Mouse (Mus musculus) CH12.LX (cell line): ENCODE measurements around the gene Plekha7. TPM values are rescaled to one million over a fixed set of nuclear protein-coding genes. Genes with fewer than 3 reads are reported as not detected.

ENCODE experiments used
- DNase-seq: peaks from one replicate; pipeline ENCODE4 v3.0.0-alpha.2; 2013; ENCODE audit errors: extremely low read depth
- H3K27ac ChIP-seq: 2 replicates; pipeline ENCODE4 v1.5.1; 2012; ENCODE audit warnings: low read depth, mild to moderate bottlenecking, control low read depth, moderate library complexity; ENCODE audit not compliant: insufficient read depth
- H3K27me3 ChIP-seq: replicated peaks from 2 replicates; pipeline ENCODE3; 2012; ENCODE audit warnings: inconsistent platforms
- H3K36me3 ChIP-seq, 2 experiments: replicated peaks in 1 of 2; 2 replicates each; pipeline versions ENCODE3 to v1.6.1; 2012; ENCODE audit warnings: inconsistent platforms in 1 of 2, low read length in 1 of 2, mild to moderate bottlenecking in 1 of 2, mixed read lengths in 1 of 2, moderate library complexity in 1 of 2; ENCODE audit not compliant: control insufficient read depth in 1 of 2, insufficient read depth in 1 of 2
- H3K4me1 ChIP-seq, 2 experiments: 2 replicates each; pipeline ENCODE4 v1.6.1; 2012; ENCODE audit warnings: inconsistent platforms in 1 of 2, moderate library complexity in 1 of 2; ENCODE audit not compliant: insufficient read depth in 2 of 2, control insufficient read depth in 1 of 2
- H3K4me2 ChIP-seq: 2 replicates; pipeline ENCODE4 v1.6.1; 2012; ENCODE audit warnings: low read depth, mild to moderate bottlenecking, control low read depth; ENCODE audit not compliant: poor library complexity, insufficient read depth, severe bottlenecking
- H3K4me3 ChIP-seq, 3 experiments: fragments of 150-350 bp in 1 of 3; sonication (generic) in 1 of 3; replicated peaks in 1 of 3; 2 replicates each; pipeline versions ENCODE3 to v1.5.1; 2011 to 2012; ENCODE audit warnings: low read depth in 2 of 3, low read length in 2 of 3, mild to moderate bottlenecking in 2 of 3, moderate library complexity in 2 of 3, control low read depth in 1 of 3, improper control_type of control experiment in 1 of 3, inconsistent platforms in 1 of 3, mixed read lengths in 1 of 3; ENCODE audit not compliant: poor library complexity in 1 of 3
- H3K79me2 ChIP-seq: replicated peaks from 2 replicates; pipeline ENCODE4 v1.6.1; 2012; ENCODE audit warnings: mild to moderate bottlenecking, moderate library complexity; ENCODE audit not compliant: control insufficient read depth, poor library complexity, insufficient read depth, severe bottlenecking; ENCODE audit errors: extremely low read depth
- H3K9ac ChIP-seq: 2 replicates; pipeline ENCODE4 v1.6.1; 2012; ENCODE audit warnings: low read depth, mild to moderate bottlenecking, control low read depth, moderate library complexity; ENCODE audit not compliant: insufficient read depth
- H3K9me3 ChIP-seq: replicated peaks from 2 replicates; pipeline ENCODE3; 2012; ENCODE audit warnings: low read length, inconsistent platforms, mixed read lengths
- CHD2 ChIP-seq: IDR thresholded peaks from 2 replicates; pipeline ENCODE4 v1.6.1; 2011; ENCODE audit warnings: low read length, improper control_type of control experiment
- CTCF ChIP-seq, 2 experiments: IDR thresholded peaks in 1 of 2; conservative IDR thresholded peaks in 1 of 2; 2 replicates each; pipeline ENCODE4 v1.5.1; 2011 to 2012; ENCODE audit warnings: low read depth in 2 of 2, low read length in 2 of 2, improper control_type of control experiment in 1 of 2, inconsistent platforms in 1 of 2, mild to moderate bottlenecking in 1 of 2, moderate library complexity in 1 of 2
- ELF1 ChIP-seq: IDR thresholded peaks from 2 replicates; pipeline ENCODE4 v1.6.1; 2014; ENCODE audit warnings: low read depth, mild to moderate bottlenecking, inconsistent platforms, low read length, improper control_type of control experiment
- EP300 ChIP-seq: IDR thresholded peaks from 2 replicates; pipeline ENCODE4 v1.6.1; 2011; ENCODE audit warnings: low read length, improper control_type of control experiment
- HCFC1 ChIP-seq: IDR thresholded peaks from 2 replicates; pipeline ENCODE4 v1.6.1; 2012; ENCODE audit warnings: low read depth, mild to moderate bottlenecking, inconsistent platforms, low read length, improper control_type of control experiment
- IRF4 ChIP-seq: IDR thresholded peaks from 2 replicates; pipeline ENCODE4 v1.6.1; 2014; ENCODE audit warnings: low read depth, mild to moderate bottlenecking, inconsistent platforms, low read length, improper control_type of control experiment
- JUN ChIP-seq: IDR thresholded peaks from 2 replicates; pipeline ENCODE4 v1.6.1; 2011; ENCODE audit warnings: low read depth, mild to moderate bottlenecking, low read length, improper control_type of control experiment, moderate library complexity; ENCODE audit not compliant: insufficient read depth
- KAT2A ChIP-seq: IDR thresholded peaks from 2 replicates; pipeline ENCODE4 v1.6.1; 2012; ENCODE audit warnings: low read length, improper control_type of control experiment, inconsistent platforms; ENCODE audit not compliant: insufficient replicate concordance
- MAX ChIP-seq: IDR thresholded peaks from 2 replicates; pipeline ENCODE4 v1.6.1; 2011; ENCODE audit warnings: low read length, improper control_type of control experiment
- MEF2A ChIP-seq: IDR thresholded peaks from 2 replicates; pipeline ENCODE4 v1.6.1; 2014; ENCODE audit warnings: low read depth, mild to moderate bottlenecking, inconsistent platforms, low read length, improper control_type of control experiment, borderline replicate concordance
- MYC ChIP-seq: IDR thresholded peaks from 2 replicates; pipeline ENCODE4 v1.6.1; 2011; ENCODE audit warnings: low read depth, mild to moderate bottlenecking, improper control_type of control experiment, low read length
- PAX5 ChIP-seq: IDR thresholded peaks from 2 replicates; pipeline ENCODE4 v1.6.1; 2012; ENCODE audit warnings: low read length, inconsistent platforms, mixed read lengths
- POLR2A ChIP-seq: IDR thresholded peaks from 2 replicates; pipeline ENCODE4 v1.6.1; 2011; ENCODE audit warnings: low read depth, mild to moderate bottlenecking, improper control_type of control experiment, low read length
- POLR2AphosphoS2 ChIP-seq: IDR thresholded peaks from 2 replicates; pipeline ENCODE4 v1.6.1; 2011; ENCODE audit warnings: low read depth, low read length, improper control_type of control experiment
- SIN3A ChIP-seq: IDR thresholded peaks from 2 replicates; pipeline ENCODE4 v1.6.1; 2012; ENCODE audit warnings: low read length, improper control_type of control experiment, inconsistent platforms
- SMC3 ChIP-seq: IDR thresholded peaks from 2 replicates; pipeline ENCODE4 v1.6.1; 2011; ENCODE audit warnings: low read depth, low read length, improper control_type of control experiment
- TBP ChIP-seq: conservative IDR thresholded peaks from 2 replicates; pipeline ENCODE4 v1.6.1; 2011; ENCODE audit warnings: low read depth, low read length, improper control_type of control experiment
- TCF12 ChIP-seq: IDR thresholded peaks from 2 replicates; pipeline ENCODE4 v1.6.1; 2014; ENCODE audit warnings: low read depth, mild to moderate bottlenecking, inconsistent platforms, low read length, improper control_type of control experiment
- UBTF ChIP-seq: IDR thresholded peaks from 2 replicates; pipeline ENCODE4 v1.6.1; 2012; ENCODE audit warnings: low read depth, mild to moderate bottlenecking, inconsistent platforms, low read length, improper control_type of control experiment, moderate library complexity
- USF2 ChIP-seq: conservative IDR thresholded peaks from 2 replicates; pipeline ENCODE4 v1.6.1; 2011; ENCODE audit warnings: low read depth, low read length, improper control_type of control experiment
- ZC3H11A ChIP-seq: IDR thresholded peaks from 2 replicates; pipeline ENCODE4 v1.6.1; 2012; ENCODE audit warnings: low read depth, mild to moderate bottlenecking, inconsistent platforms, low read length, improper control_type of control experiment
- ZKSCAN1 ChIP-seq: IDR thresholded peaks from 2 replicates; pipeline ENCODE4 v1.6.1; 2012; ENCODE audit warnings: low read depth, inconsistent platforms, low read length, improper control_type of control experiment, borderline replicate concordance
- ZMIZ1 ChIP-seq: IDR thresholded peaks from 2 replicates; pipeline ENCODE4 v1.6.1; 2012; ENCODE audit warnings: low read depth, mild to moderate bottlenecking, inconsistent platforms, low read length, improper control_type of control experiment
- dilution Hi-C: fragments of 300-500 bp; cut with MboI; formaldehyde crosslinking; loops from 2 replicates; pipeline ENCODE4 v1.14.3; 2020; ENCODE audit warnings: low sequenced_read_pairs; ENCODE audit not compliant: extremely low pct_unique_long_range_greater_than_20kb, extremely low pct_ligation_motif_present
- in situ Hi-C: fragments of 300-500 bp; cut with MboI; formaldehyde crosslinking; loops from 3 replicates; pipeline ENCODE4 v1.14.3; 2019; ENCODE audit warnings: low sequenced_read_pairs, low pct_ligation_motif_present, low pct_unique_long_range_greater_than_20kb, mixed read lengths
- polyA plus RNA-seq: library from polyadenylated mRNA; unstranded; fragments of >175 nt; gene quantifications from 2 replicates; pipeline ENCODE4 v1.2.1, GENCODE M21; 2012; ENCODE audit warnings: low read depth; ENCODE audit not compliant: insufficient read length
- total RNA-seq, 2 experiments: library from RNA; depleted of rRNA; stranded (reverse); fragments of 300-350 nt in 1 of 2; fragments of >200 nt in 1 of 2; gene quantifications; 2 replicates each; pipeline ENCODE4 v1.2.3; 2012 to 2014

Plekha7 gene
- total and polyA plus RNA-seq, 3 experiments: 0.59 to 1.5 (median 1.0) TPM

DNA sequence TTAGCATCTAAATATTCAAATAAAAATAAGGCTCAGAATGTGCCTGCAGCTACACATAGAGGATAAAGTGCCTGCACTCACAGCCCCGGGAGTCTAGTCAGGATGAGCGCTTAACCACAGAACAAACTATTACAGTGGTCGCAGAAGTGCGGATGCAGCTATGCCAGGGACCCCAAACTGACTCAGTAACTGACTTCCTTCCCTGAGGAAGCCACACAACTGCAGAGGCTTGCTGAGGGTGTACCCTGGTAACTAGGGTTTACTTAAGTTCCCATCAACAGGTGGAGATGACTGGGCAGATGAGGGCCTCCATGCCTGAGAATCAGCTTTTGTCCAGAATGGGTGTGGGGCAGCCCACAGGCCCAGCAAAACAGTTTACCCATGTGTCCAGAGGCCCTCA, 69.9 kb downstream of the Plekha7 start:
- H3K9ac ChIP-seq: no peak overlapping the region
- H3K36me3 ChIP-seq: no peaks in the 10 kb centered on the region
- no peaks in the 10 kb centered on the region for H3K27me3 ChIP-seq
- DNase-seq: no peak
- H3K79me2 ChIP-seq: no peaks in the 10 kb centered on the region
- H3K4me3 ChIP-seq: no peak overlapping the region
- in situ Hi-C loops (no loop called here), dilution Hi-C loops (no loop called here)
- no peak overlapping the region for H3K27ac ChIP-seq
- peaks cover 0 to 4% of the 10 kb centered on the region in 2 experiments; a peak in 1 of 4 replicates for H3K4me1 ChIP-seq
- H3K4me2 ChIP-seq: no peak overlapping the region
- no peaks in the 10 kb centered on the region for H3K9me3 ChIP-seq
- TF ChIP-seq CHD2: no peak
- TF ChIP-seq POLR2A: no peak
- no peak for TF ChIP-seq SMC3
- no peak for TF ChIP-seq ELF1
- TF ChIP-seq ZKSCAN1: no peak
- no peak for TF ChIP-seq TBP
- TF ChIP-seq MYC: no peak
- no peak for TF ChIP-seq KAT2A
- no peak for TF ChIP-seq USF2
- TF ChIP-seq POLR2AphosphoS2: no peak
- TF ChIP-seq UBTF: no peak
- TF ChIP-seq PAX5: no peak
- no peak for TF ChIP-seq CTCF (conservative IDR thresholded peaks at IDR 0.05 in 1 of 2, IDR thresholded peaks at IDR 0.05 in 1 of 2; ENCODE audit: low read depth in 2 of 2, low read length in 2 of 2)
- TF ChIP-seq IRF4: no peak

GRCm38 (mm10) chr7:116237157-116237981, 70.8 kb downstream of the Plekha7 start:
- no peaks in the 10 kb centered on the region for H3K9me3 ChIP-seq
- no peak overlapping the region for H3K4me2 ChIP-seq
- H3K27me3 ChIP-seq: no peaks in the 10 kb centered on the region
- H3K36me3 ChIP-seq: no peaks in the 10 kb centered on the region
- H3K79me2 ChIP-seq: no peaks in the 10 kb centered on the region
- H3K9ac ChIP-seq: no peak overlapping the region
- no peak for TF ChIP-seq CTCF (conservative IDR thresholded peaks at IDR 0.05 in 1 of 2, IDR thresholded peaks at IDR 0.05 in 1 of 2; ENCODE audit: low read depth in 2 of 2, low read length in 2 of 2)
- no peak for TF ChIP-seq MYC
- no peak for TF ChIP-seq HCFC1
- no peak for TF ChIP-seq CHD2
- TF ChIP-seq MAX: no peak
- no peak for TF ChIP-seq ELF1
- TF ChIP-seq IRF4: no peak
- TF ChIP-seq JUN: no peak
- no peak for TF ChIP-seq ZMIZ1
- TF ChIP-seq UBTF: no peak
- no peak for TF ChIP-seq PAX5
- no peak for TF ChIP-seq MEF2A
- TF ChIP-seq TBP: no peak
- TF ChIP-seq ZC3H11A: no peak
- no peak for TF ChIP-seq USF2
- no peak for TF ChIP-seq TCF12
- TF ChIP-seq SIN3A: no peak
- TF ChIP-seq EP300: no peak
- no peak for DNase-seq
- in situ Hi-C loops (no loop called here), dilution Hi-C loops (no loop called here)
- peaks cover 0 to 5% of the 10 kb centered on the region in 2 experiments; a peak in 1 of 4 replicates for H3K4me1 ChIP-seq
- no peak overlapping the region for H3K27ac ChIP-seq
- no peak overlapping the region for H3K4me3 ChIP-seq
